Mouse (Mus musculus) colon, adult 2 months (tissue): ENCODE measurements around the gene Fam228a. TPM values are rescaled to one million over a fixed set of nuclear protein-coding genes. Genes with fewer than 3 reads are reported as not detected.

Experiments
- polyA plus RNA-seq: library from polyadenylated mRNA; depleted of rRNA; stranded (reverse); fragments of >200 nt; gene quantifications from 2 replicates; pipeline ENCODE4 v1.2.3, GENCODE M21; 2012; rRNA removed

Gene Fam228a
- polyA plus RNA-seq, result not detected in 2 replicates

DNA sequence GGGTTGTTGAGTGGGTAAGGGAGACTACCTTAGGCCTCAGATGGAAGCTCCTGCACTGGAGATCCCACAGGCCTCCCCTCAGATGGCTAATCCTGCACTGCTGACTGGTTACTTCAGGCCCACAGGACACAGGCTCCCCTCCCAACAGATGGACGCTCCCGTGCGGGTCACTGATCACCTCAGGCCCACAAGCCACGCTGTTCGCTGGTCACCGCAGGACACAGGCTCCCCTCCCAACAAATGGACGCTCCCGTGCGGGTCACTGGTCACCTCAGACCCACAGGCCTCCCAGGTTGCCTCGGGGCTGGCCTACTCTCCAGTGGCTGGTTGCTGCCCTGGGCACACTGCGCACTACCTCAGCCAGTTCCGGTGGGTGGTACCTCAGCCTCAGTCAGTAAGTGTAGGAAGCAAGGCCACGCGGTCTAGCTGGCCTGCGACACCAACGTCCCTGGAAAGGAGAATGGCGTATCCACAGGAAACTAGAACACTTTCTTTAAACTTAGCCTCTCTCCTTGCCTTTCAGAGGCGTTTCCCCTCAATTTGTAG lies at the start of gene Fam228a:
TSS of gene Fam228a (minus strand) at position 400 of the 546 bp plus-strand sequence.

DNA sequence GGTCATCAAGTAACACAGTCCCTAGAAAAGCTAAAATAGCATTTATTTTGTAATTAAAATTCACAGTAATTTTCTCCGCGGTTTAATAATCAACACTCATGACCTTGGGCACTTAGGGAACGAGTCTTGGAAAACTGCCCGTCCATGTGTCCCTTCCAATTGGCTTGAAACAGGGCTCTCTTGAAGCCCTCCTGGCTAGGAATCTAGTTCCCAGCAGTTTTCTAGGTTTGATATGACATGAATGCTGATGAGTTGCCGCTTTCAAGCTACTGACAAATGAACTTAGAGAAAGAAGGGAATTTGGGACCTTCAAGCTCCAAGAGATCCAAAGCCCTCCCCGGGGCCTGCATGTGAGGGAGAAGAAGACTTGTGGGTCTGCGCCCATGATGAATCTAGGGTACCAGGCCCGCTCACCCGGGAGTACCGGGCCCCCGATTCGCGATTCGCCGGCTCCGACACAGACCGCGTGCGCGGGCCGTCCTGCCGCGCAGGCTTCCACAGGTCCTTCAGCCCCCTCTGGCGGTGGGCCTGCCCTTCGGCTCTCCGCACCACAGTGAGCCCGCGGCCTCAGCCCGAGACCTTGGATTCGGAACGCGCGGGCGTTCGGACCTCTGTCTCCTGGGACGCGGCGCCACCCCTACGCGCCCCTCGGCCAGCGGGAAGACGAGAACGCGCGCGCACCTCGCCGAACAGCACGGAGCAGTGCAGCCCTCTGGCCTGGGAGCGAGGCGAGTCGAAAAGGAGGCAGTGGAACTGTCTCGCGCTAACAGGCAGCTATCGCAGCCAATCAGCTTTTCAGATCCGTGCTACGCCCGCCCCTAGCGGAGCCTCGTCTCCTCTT lies 30.5 kb upstream of the Fam228a start, which contains the start of the genes Pfn4 and Fam228b:
TSS of gene Pfn4 (plus strand) at position 531 of the 841 bp plus-strand sequence.
TSS of gene Fam228b (minus strand) at position 776 of the 841 bp plus-strand sequence.

Other genes starting within 250 kb of the Fam228a start
- 17.4 and 17.5 TPM in 2 replicates for gene Itsn2, start 145.8 kb downstream of the Fam228a start, polyA plus RNA-seq
- not detected in 2 replicates for gene Gm3625, start 145.5 kb downstream of the Fam228a start, polyA plus RNA-seq
- gene Pfn4, start 30.6 kb upstream of the Fam228a start, polyA plus RNA-seq, result 0.07 and 0.10 TPM in 2 replicates
- 0.08 and 0.23 TPM in 2 replicates for gene Fam228b, start 30.8 kb upstream of the Fam228a start, polyA plus RNA-seq
- 36.7 and 37.3 TPM in 2 replicates for gene Sf3b6, start 79.1 kb upstream of the Fam228a start, polyA plus RNA-seq
- gene Fkbp1b, start 103.2 kb upstream of the Fam228a start, polyA plus RNA-seq, result 7.6 and 9.2 TPM in 2 replicates
- 3.0 and 3.3 TPM in 2 replicates for gene Wdcp, start 104.9 kb upstream of the Fam228a start, polyA plus RNA-seq
- 1.9 and 2.6 TPM in 2 replicates for gene Mfsd2b, start 135.9 kb upstream of the Fam228a start, polyA plus RNA-seq
- gene Ubxn2a, start 169.3 kb upstream of the Fam228a start, polyA plus RNA-seq, result 7.8 and 8.4 TPM in 2 replicates
- 14.4 and 16.1 TPM in 2 replicates for gene Atad2b, start 178.9 kb upstream of the Fam228a start, polyA plus RNA-seq